Mouse (Mus musculus) cortical plate, adult 2 months (tissue): ENCODE measurements at regions not wholly inside any gene's neighbourhood (a gene's known extent, or its start where the extent isn't known, plus 50 kb on each side); places are given as distances from the start of the nearest gene placed in this dataset.
A peak's percentile ranks its signal among the peaks of the same experiment; 100 is the strongest.

Experiments used
- H3K27ac ChIP-seq: fragments of 200-500 bp; 2 replicates; pipeline ENCODE4 v1.5.1; 2012; ENCODE audit warnings: low read length, control low read depth, inconsistent platforms; ENCODE audit not compliant: insufficient read depth
- H3K4me1 ChIP-seq: fragments of 200-500 bp; 2 replicates; pipeline ENCODE4 v1.6.1; 2011; ENCODE audit warnings: low read length; ENCODE audit not compliant: control insufficient read depth, insufficient read depth
- H3K4me3 ChIP-seq: fragments of 200-500 bp; 2 replicates; pipeline ENCODE4 v1.5.1; 2011; ENCODE audit warnings: mild to moderate bottlenecking, low read length, control low read depth; ENCODE audit not compliant: insufficient read depth
- CTCF ChIP-seq: fragments of 200-500 bp; IDR thresholded peaks from 2 replicates; pipeline ENCODE4 v1.5.1; 2011; ENCODE audit warnings: mild to moderate bottlenecking, control low read depth, low read length; ENCODE audit not compliant: insufficient read depth; ENCODE audit errors: extremely low read depth
- POLR2A ChIP-seq: fragments of 200-500 bp; IDR thresholded peaks from 2 replicates; pipeline ENCODE4 v1.6.1; 2011; ENCODE audit warnings: mild to moderate bottlenecking, low read length, control low read depth; ENCODE audit not compliant: insufficient read depth; ENCODE audit errors: extremely low read depth

DNA sequence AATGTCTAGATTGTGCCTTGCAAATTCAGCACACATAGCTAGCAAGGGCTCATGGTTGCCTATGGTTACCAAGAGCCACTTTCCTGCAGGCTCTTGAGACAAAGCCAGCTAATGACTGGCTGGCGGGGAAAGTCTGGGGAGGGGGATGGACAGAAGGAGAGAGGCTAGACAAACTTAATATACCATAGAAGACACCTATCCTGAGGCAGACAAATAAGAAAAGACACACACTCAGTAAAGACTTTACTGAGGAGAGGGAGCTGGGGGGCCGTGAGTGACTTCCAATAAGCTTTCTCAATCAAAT, 91.6 kb upstream of the Arhgap21 start:
- no peak for TF ChIP-seq POLR2A
- no peak for TF ChIP-seq CTCF
- peaks cover 6% of the 10 kb centered on the region; the same call in 1 of the 2 replicates for H3K4me1 ChIP-seq
- no peak overlapping the region for H3K27ac ChIP-seq
- no peak overlapping the region for H3K4me3 ChIP-seq

DNA sequence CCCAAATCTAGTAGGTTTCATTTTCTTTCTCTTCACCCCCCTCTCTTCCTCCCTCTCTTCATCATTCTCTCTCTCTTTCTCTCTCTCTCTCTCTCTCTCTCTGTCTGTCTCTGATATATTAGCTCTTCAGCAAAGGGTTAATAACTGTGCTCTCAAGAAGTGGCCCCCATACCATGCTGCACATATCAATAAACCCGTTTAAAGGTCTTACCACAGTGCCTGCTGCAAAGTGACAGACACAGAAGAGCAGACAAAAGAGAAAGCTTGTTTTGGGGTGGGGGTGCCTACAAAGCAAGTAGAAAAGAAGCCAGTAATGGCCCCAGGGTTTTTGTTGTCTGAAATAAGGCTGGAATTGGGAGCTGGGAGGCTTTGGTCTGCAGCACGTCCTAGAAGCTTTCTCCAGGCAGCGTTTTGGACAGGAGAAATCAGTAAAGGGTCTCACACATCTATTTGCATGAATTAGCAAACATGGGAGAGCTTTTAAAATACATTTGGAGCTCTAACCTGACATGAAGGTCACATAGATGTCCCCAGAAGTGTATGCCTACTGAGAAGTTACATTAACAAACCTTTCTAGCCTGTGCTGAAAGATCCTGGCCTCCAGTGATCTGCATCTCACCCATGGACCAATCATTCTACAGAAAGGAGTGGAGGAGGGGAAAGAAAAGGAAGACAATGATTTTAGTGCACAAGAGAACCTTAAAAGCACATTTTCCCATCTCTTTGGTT, 91.1 kb upstream of the Arhgap21 start:
- peak overlapping the region; percentile 40; the same call in 1 of the 2 replicates for H3K27ac ChIP-seq
- TF ChIP-seq POLR2A (no peak), CTCF (no peak)
- peaks cover 6% of the 10 kb centered on the region; the same call in 1 of the 2 replicates for H3K4me1 ChIP-seq
- H3K4me3 ChIP-seq, result no peak overlapping the region

DNA sequence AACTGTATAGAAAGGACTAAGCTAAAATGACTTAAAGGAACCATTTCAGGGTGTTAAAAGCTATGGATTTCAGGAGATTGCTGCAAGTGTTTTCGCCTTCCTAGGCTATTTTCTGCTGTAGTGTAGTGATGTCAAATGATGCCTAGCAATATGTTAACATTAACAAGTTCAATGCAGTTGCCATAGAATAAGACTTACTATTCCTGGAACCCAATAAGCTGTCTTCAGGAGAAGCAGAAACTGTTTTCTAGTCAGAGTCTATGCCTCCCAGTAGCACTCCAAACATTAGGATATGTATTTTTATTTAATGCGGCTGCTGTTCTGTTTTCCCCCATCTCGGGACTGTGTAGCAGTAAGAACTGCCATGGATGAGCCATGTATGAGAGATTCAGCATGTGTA, 90.3 kb upstream of the Arhgap21 start:
- TF ChIP-seq POLR2A (no peak), CTCF (no peak)
- H3K27ac ChIP-seq, result no peak overlapping the region
- H3K4me3 ChIP-seq, result no peak overlapping the region
- H3K4me1 ChIP-seq, result peaks cover 8% of the 10 kb centered on the region

DNA sequence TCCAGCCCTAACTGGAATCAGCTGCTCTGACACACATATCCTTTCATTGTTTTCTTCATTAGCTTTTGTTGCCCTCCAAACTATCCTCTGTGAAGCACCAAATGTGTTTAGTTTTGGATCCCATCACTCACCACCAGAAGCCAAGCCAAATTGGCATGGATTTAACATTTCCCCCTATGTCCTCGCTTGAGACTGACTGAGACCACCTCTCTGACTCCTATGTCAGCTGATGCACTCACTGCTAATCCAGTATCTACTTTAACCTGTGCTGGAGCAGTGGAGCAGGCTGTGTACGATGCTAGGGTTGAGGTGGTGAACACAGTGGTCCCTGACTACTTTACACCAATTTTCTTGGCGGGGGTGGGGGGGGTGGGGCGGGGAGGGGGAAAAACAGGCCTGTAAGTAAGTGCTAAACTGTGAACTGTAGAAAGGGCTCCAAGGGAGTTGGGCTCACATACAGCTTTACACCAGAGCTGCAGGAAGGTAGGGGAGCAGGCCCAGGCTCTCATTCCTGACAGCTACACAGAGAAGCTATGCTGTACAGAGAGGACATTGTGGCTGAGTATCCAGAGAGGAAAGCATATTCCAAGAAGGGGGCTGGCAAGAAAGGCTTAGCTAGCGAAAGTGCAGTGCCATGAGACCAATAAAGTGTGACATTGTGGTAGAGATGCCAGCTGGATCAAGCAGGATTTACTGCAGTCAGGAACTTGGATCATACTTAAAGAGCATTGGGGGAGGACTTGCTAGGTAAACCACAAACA, 87.9 kb upstream of the Arhgap21 start:
- Histone ChIP-seq H3K4me1 (peaks cover 9% of the 10 kb centered on the region), H3K27ac (no peak overlapping the region), H3K4me3 (no peak overlapping the region)
- TF ChIP-seq POLR2A (no peak), CTCF (no peak)

DNA sequence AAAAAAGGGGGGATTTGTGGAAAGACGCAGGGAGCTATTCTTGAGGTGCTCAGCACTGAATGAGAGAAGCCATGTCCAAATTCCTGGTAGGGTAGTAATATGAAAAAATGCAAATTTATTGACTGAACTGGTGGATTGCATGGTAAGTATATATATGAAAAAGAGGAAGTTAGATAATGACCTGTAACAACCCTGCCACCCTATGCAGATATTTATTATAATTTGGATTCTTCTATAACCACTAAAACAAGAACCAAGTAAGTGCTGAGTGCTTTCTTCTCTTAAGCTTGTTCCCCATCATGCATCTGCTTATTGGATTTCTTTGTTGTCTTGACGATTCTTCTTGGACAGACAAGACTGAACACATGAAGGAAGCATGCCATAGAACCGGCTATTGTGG, 86.7 kb upstream of the Arhgap21 start:
- no peak overlapping the region for H3K4me3 ChIP-seq
- H3K27ac ChIP-seq, result no peak overlapping the region
- peaks cover 9% of the 10 kb centered on the region for H3K4me1 ChIP-seq
- TF ChIP-seq POLR2A (no peak), CTCF (no peak)

DNA sequence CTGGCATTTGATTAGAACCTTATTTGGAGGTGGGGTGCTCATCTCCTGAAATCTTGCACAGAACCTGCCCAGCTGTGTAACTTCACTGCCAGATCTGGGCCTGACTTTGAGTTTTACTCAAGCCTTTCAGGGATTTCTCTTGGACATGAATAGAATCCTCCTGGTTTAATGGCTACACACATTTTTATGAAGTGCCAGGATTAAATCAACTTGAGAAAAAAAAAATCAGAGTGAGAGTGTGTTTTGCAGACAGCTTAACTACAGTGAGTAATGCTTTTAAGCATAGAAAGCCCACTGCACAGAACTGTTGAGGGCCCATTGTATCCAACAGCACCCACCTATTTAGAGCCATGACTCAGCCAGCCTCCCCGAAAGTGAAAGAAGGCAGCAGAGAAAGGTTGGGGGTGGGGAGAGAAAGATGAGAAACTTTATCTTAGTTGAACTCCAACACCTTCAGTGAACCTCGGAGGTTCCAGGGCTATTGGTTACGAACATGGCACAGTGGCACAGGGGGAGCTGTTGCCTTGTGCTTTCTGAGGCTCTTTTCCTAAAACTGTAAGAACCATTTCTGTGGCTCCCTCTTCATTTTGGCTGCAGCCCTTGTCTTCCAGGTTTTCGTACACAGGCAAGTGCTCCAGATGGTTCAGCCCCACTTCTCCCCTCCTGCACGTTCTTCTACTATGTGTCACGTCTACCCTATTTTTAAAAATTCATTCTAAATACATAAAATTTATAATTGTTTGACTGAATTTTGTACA, 85.8 kb upstream of the Arhgap21 start:
- Histone ChIP-seq H3K27ac (no peak overlapping the region; the same call in 1 of the 2 replicates), H3K4me1 (peaks cover 7% of the 10 kb centered on the region), H3K4me3 (no peak overlapping the region)
- TF ChIP-seq POLR2A, result no peak
- TF ChIP-seq CTCF, result peak; percentile 31; the same call in 1 of the 2 replicates

DNA sequence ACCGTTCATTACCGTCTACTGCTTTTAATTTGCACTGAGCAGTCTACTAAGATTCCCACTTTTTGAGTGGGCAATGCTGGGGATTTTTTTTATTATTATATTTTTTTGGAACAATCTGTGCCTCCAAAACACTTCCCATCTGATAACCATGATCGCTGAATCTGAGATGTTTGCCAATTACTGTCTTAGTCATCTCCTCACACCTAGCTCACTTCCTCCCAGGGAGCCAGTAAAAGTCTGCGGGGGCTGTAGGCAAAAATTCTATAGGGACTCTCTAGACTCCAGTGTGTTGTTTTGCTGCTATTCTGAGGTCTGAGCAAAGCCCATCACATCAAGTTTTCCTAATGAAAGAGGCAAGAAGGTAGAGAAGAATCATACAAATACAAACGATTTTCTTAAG, 84.9 kb upstream of the Arhgap21 start:
- Histone ChIP-seq H3K4me3 (no peak overlapping the region), H3K4me1 (peaks cover 5% of the 10 kb centered on the region), H3K27ac (no peak overlapping the region; the same call in 1 of the 2 replicates)
- TF ChIP-seq CTCF (no peak), POLR2A (no peak)

DNA sequence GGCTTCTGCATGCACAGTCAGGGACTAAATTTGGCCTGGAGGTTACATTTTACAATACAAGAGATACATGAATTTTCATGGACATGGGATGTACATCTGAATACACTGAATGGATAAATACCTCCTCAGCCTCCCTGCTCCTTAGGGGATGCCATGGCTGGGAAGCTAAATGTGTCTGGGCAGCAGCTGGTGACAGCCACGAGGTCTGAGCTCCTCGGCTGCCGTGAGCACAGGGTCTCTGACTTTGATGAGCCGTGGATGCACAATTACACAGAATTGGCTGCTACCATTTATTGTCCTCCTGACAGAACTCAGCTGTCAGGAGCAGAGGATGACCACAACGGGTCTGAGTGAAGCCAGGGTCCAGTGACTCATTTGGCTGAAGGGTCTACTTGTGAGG, 80.3 kb upstream of the Arhgap21 start:
- TF ChIP-seq POLR2A (no peak), CTCF (no peak)
- Histone ChIP-seq H3K27ac (no peak overlapping the region), H3K4me1 (peaks cover 1% of the 10 kb centered on the region; the same call in 1 of the 2 replicates), H3K4me3 (no peak overlapping the region)

DNA sequence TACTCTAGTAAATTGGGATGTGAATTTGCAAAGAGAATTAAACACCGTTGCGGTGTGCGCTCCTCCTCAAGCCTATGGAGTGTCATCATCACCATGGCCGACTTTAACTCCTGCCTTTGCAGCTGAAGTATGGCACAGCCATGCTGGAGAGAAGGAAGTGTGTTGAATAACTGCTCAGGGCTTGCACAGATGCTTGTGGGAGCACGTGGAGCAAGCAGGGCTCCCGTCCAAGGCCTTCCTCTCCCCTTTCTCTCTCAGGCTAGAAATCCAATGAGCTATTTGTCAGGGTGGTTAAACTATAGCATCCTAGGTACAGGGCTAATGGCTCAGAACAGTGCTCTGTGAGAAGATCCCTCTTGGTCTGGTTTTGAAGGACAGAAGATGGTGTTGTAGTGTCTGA, 79.5 kb upstream of the Arhgap21 start:
- Histone ChIP-seq H3K4me1 (no peaks in the 10 kb centered on the region), H3K27ac (no peak overlapping the region), H3K4me3 (no peak overlapping the region)
- TF ChIP-seq POLR2A, result no peak
- no peak for TF ChIP-seq CTCF
